Mouse (Mus musculus): ENCODE measurements around the gene Kcnk10. TPM values are rescaled to one million over a fixed set of nuclear protein-coding genes. Genes with fewer than 3 reads are reported as not detected.
"Not testable (repeated sequence)": the region's sequence is repeated elsewhere in the genome, so short reads cannot be mapped to it uniquely, and the experiment has no call there.

Gene Kcnk10
- not detected for total RNA-seq (2021)
- polyA plus RNA-seq (2012; rRNA removed) = not detected in 2 replicates
- long read RNA-seq = 0 reads

GRCm38 (mm10) chr12:98577861-98578360, at the start of gene Kcnk10:
TSS of gene Kcnk10 (minus strand) at chr12:98578310.
- DNase-seq = no peak

GRCm38 (mm10) chr12:98627392-98628259, 49.5 kb upstream of the Kcnk10 start, which contains the start of gene Spata7:
TSS of gene Spata7 (plus strand) at chr12:98628157.
- peak; percentile 90 for DNase-seq

- DNase-seq = not testable (repeated sequence)
These were observed 45.2 kb upstream of the Kcnk10 start for GRCm38 (mm10) chr12:98623266-98623665.

- not testable (repeated sequence) for DNase-seq
These were observed 42.8 kb upstream of the Kcnk10 start for GRCm38 (mm10) chr12:98620922-98621321.

- DNase-seq = peak; percentile 49
These were observed 41.4 kb upstream of the Kcnk10 start for GRCm38 (mm10) chr12:98619496-98619895.

- DNase-seq = no peak
These were observed 37.6 kb upstream of the Kcnk10 start for GRCm38 (mm10) chr12:98615746-98616145.

GRCm38 (mm10) chr12:98614910-98615508, 36.9 kb upstream of the Kcnk10 start:
- DNase-seq = no peak

GRCm38 (mm10) chr12:98610341-98610740, 32.2 kb upstream of the Kcnk10 start:
- no peak for DNase-seq

- DNase-seq = no peak
These were observed 28.6 kb upstream of the Kcnk10 start for GRCm38 (mm10) chr12:98606595-98607290.

GRCm38 (mm10) chr12:98605264-98605663, 27.2 kb upstream of the Kcnk10 start:
- no peak for DNase-seq

- DNase-seq = no peak
These were observed 24.0 kb upstream of the Kcnk10 start for GRCm38 (mm10) chr12:98602114-98602513.

GRCm38 (mm10) chr12:98600861-98601260, 22.8 kb upstream of the Kcnk10 start:
- no peak for DNase-seq

- DNase-seq = no peak
These were observed 12.9 kb upstream of the Kcnk10 start for GRCm38 (mm10) chr12:98591016-98591415.

GRCm38 (mm10) chr12:98588573-98588972, 10.5 kb upstream of the Kcnk10 start:
- no peak for DNase-seq

GRCm38 (mm10) chr12:98585302-98585701, 7.2 kb upstream of the Kcnk10 start:
- DNase-seq = no peak

- DNase-seq = no peak
These were observed 2.1 kb downstream of the Kcnk10 start for GRCm38 (mm10) chr12:98575942-98576550.

GRCm38 (mm10) chr12:98575195-98575887, 2.8 kb downstream of the Kcnk10 start:
- no peak for DNase-seq

GRCm38 (mm10) chr12:98574353-98575194, 3.5 kb downstream of the Kcnk10 start:
- DNase-seq = peak; percentile 8

- DNase-seq = no peak
These were observed 4.5 kb downstream of the Kcnk10 start for GRCm38 (mm10) chr12:98573317-98574270.
